Mouse (Mus musculus) kidney, adult 2 months (tissue): ENCODE measurements around the gene Ypel5. TPM values are rescaled to one million over a fixed set of nuclear protein-coding genes. Genes with fewer than 3 reads are reported as not detected.

Source experiments
- DNase-seq: peaks from one replicate; pipeline ENCODE4 v3.0.0; 2021
- H3K27ac ChIP-seq: fragments of 200-500 bp; 2 replicates; pipeline ENCODE4 v1.5.1; 2012; ENCODE audit warnings: low read depth, low read length, control low read depth, inconsistent platforms; ENCODE audit not compliant: insufficient read depth
- H3K27me3 ChIP-seq: fragments of 200-500 bp; replicated peaks from 2 replicates; pipeline ENCODE4 v1.6.1; 2012; ENCODE audit warnings: mild to moderate bottlenecking, moderate library complexity, low read length, inconsistent platforms; ENCODE audit not compliant: control insufficient read depth, insufficient read depth
- H3K36me3 ChIP-seq: fragments of 200-500 bp; 2 replicates; pipeline ENCODE4 v1.6.1; 2012; ENCODE audit warnings: mild to moderate bottlenecking, moderate library complexity, low read length, inconsistent platforms; ENCODE audit not compliant: control insufficient read depth, insufficient read depth
- H3K4me1 ChIP-seq: fragments of 200-500 bp; 2 replicates; pipeline ENCODE4 v1.6.1; 2011; ENCODE audit warnings: low read length; ENCODE audit not compliant: control insufficient read depth, insufficient read depth
- H3K4me3 ChIP-seq: fragments of 200-500 bp; 2 replicates; pipeline ENCODE4 v1.5.1; 2011; ENCODE audit warnings: mild to moderate bottlenecking, low read depth, low read length, control low read depth; ENCODE audit not compliant: insufficient read depth
- CTCF ChIP-seq: fragments of 200-500 bp; conservative IDR thresholded peaks from 2 replicates; pipeline ENCODE4 v1.5.1; 2011; ENCODE audit warnings: low read depth, mild to moderate bottlenecking, control low read depth, low read length, moderate library complexity, mixed read lengths; ENCODE audit not compliant: insufficient read depth, insufficient read length
- POLR2A ChIP-seq: fragments of 200-500 bp; IDR thresholded peaks from one replicate; pipeline ENCODE4 v1.6.1; 2011; ENCODE audit warnings: low read depth, low read length, control low read depth
- WGBS: fragments of 180-500 bp; shearing (Covaris S2); methylation state at CpG from one replicate; pipeline ENCODE4 v1.1.7; 2018; 5-methylcytosine and 5-hydroxymethylcytosine counted together
- polyA plus RNA-seq: library from polyadenylated mRNA; depleted of rRNA; stranded (reverse); fragments of >200 nt; gene quantifications from 2 replicates; pipeline ENCODE4 v1.2.3, GENCODE M21; 2012

Ypel5 gene
- polyA plus RNA-seq, 1 experiment = 27.7 TPM

GRCm38 (mm10) chr17:72826916-72827534, 9.2 kb upstream of the Ypel5 start:
- TF ChIP-seq POLR2A (no peak), CTCF (no peak)
- 87% methylated on average over 3 of the region's 3 CpGs for WGBS
- H3K27ac ChIP-seq = no peak overlapping the region

GRCm38 (mm10) chr17:72828027-72828678, 8.1 kb upstream of the Ypel5 start:
- H3K4me3 ChIP-seq = no peak overlapping the region
- DNase-seq = peak; percentile 55
- H3K27me3 ChIP-seq = no peaks in the 10 kb centered on the region
- no peaks in the 10 kb centered on the region for H3K4me1 ChIP-seq
- no peak for TF ChIP-seq POLR2A
- no peak for TF ChIP-seq CTCF
- no peak overlapping the region for H3K27ac ChIP-seq
- WGBS = 69% methylated on average over 3 of the region's 3 CpGs
- no peaks in the 10 kb centered on the region for H3K36me3 ChIP-seq

More at GRCm38 (mm10) chr17:72826916-72827534, 9.2 kb upstream of the Ypel5 start:
- Histone ChIP-seq H3K4me1 (no peaks in the 10 kb centered on the region), H3K27me3 (no peaks in the 10 kb centered on the region), H3K4me3 (no peak overlapping the region), H3K36me3 (no peaks in the 10 kb centered on the region)
- DNase-seq = no peak

- H3K27ac ChIP-seq = no peak overlapping the region
- no peak for DNase-seq
- WGBS = 85% methylated on average over 8 of the region's 8 CpGs
These were observed 7.6 kb upstream of the Ypel5 start for GRCm38 (mm10) chr17:72828687-72829086.

GRCm38 (mm10) chr17:72837140-72837712, 973 bp downstream of the Ypel5 start:
- no peak for TF ChIP-seq CTCF
- no peak for TF ChIP-seq POLR2A
- peaks cover 7% of the 10 kb centered on the region; the same call in 1 of the 2 replicates for H3K4me1 ChIP-seq
- H3K36me3 ChIP-seq = no peaks in the 10 kb centered on the region; the same call in 1 of the 2 replicates
- peak overlapping the region; percentile 99 for H3K27ac ChIP-seq
- WGBS = 1% methylated on average over 69 of the region's 77 CpGs
- DNase-seq = peak; percentile 96
- H3K4me3 ChIP-seq = peak overlapping the region; percentile 58
- H3K27me3 ChIP-seq = no peaks in the 10 kb centered on the region

More at GRCm38 (mm10) chr17:72828687-72829086, 7.6 kb upstream of the Ypel5 start:
- H3K4me1 ChIP-seq = no peaks in the 10 kb centered on the region
- H3K36me3 ChIP-seq = no peaks in the 10 kb centered on the region
- TF ChIP-seq POLR2A = no peak
- no peak for TF ChIP-seq CTCF
- H3K27me3 ChIP-seq = no peaks in the 10 kb centered on the region
- H3K4me3 ChIP-seq = no peak overlapping the region

- WGBS = 7% methylated on average over 8 of the region's 8 CpGs
- H3K4me1 ChIP-seq = peaks cover 7% of the 10 kb centered on the region; the same call in 1 of the 2 replicates
- no peaks in the 10 kb centered on the region; the same call in 1 of the 2 replicates for H3K36me3 ChIP-seq
- H3K27me3 ChIP-seq = no peaks in the 10 kb centered on the region
- peak overlapping the region; percentile 58 for H3K4me3 ChIP-seq
- TF ChIP-seq CTCF (no peak), POLR2A (no peak)
- peak; percentile 25 for DNase-seq
- H3K27ac ChIP-seq = peak overlapping the region; percentile 67
These were observed 1.7 kb downstream of the Ypel5 start for GRCm38 (mm10) chr17:72837824-72838474.

- H3K4me3 ChIP-seq = no peak overlapping the region
- no peak overlapping the region for H3K27ac ChIP-seq
- TF ChIP-seq CTCF (no peak), POLR2A (no peak)
- peaks cover 10% of the 10 kb centered on the region; the same call in 1 of the 2 replicates for H3K4me1 ChIP-seq
- H3K36me3 ChIP-seq = no peaks in the 10 kb centered on the region; the same call in 1 of the 2 replicates
- WGBS = 58% methylated on average over 2 of the region's 2 CpGs
- DNase-seq = no peak
- H3K27me3 ChIP-seq = no peaks in the 10 kb centered on the region
These were observed 2.7 kb downstream of the Ypel5 start for GRCm38 (mm10) chr17:72839000-72839399.
